Mouse (Mus musculus) forebrain, embryonic 15.5 days (tissue): ENCODE measurements around the gene Phf21a. TPM values are rescaled to one million over a fixed set of nuclear protein-coding genes. Genes with fewer than 3 reads are reported as not detected.
"Not testable (repeated sequence)": the region's sequence is repeated elsewhere in the genome, so short reads cannot be mapped to it uniquely, and the experiment has no call there.

Experiments
- ATAC-seq: fragments of 200-750 bp; cut with Nextera tagmentation; replicated peaks from 2 replicates; pipeline ENCODE4 v1.8.0; 2017; ENCODE audit warnings: mild to moderate bottlenecking, moderate TSS enrichment, moderate library complexity
- H3K27ac ChIP-seq: fragments of 300-500 bp; sonication (generic); replicated peaks from 2 replicates; pipeline ENCODE4 v1.5.1; 2015; ENCODE audit warnings: mild to moderate bottlenecking, inconsistent platforms
- H3K27me3 ChIP-seq: fragments of 300-500 bp; sonication (generic); 2 replicates; pipeline ENCODE4 v1.6.1; 2015; ENCODE audit warnings: inconsistent platforms
- H3K36me3 ChIP-seq: fragments of 300-500 bp; sonication (generic); 2 replicates; pipeline ENCODE4 v1.6.1; 2015; ENCODE audit warnings: mild to moderate bottlenecking, inconsistent platforms
- H3K4me1 ChIP-seq: fragments of 300-500 bp; sonication (generic); 2 replicates; pipeline ENCODE4 v1.6.1; 2015; ENCODE audit warnings: inconsistent platforms
- H3K4me2 ChIP-seq: fragments of 300-500 bp; sonication (generic); replicated peaks from 2 replicates; pipeline ENCODE4 v1.6.1; 2015; ENCODE audit warnings: mild to moderate bottlenecking, inconsistent platforms
- H3K4me3 ChIP-seq: fragments of 300-500 bp; sonication (generic); 2 replicates; pipeline ENCODE4 v1.5.1; 2015; ENCODE audit warnings: mild to moderate bottlenecking, inconsistent platforms
- H3K9ac ChIP-seq: fragments of 300-500 bp; sonication (generic); replicated peaks from 2 replicates; pipeline ENCODE4 v1.6.1; 2015; ENCODE audit warnings: mild to moderate bottlenecking, inconsistent platforms
- H3K9me3 ChIP-seq: fragments of 300-500 bp; sonication (generic); 2 replicates; pipeline ENCODE4 v1.6.1; 2016; ENCODE audit warnings: inconsistent platforms
- WGBS: fragments of 180-500 bp; shearing (Covaris S2); methylation state at CpG from one replicate; pipeline ENCODE4 v1.1.7; 2015; ENCODE audit warnings: mixed read lengths; 5-methylcytosine and 5-hydroxymethylcytosine counted together
- polyA plus RNA-seq: library from polyadenylated mRNA; unstranded; fragments of >200 nt; fragmentation: Nextera tagmentation; extraction: Ambion mirVana; gene quantifications from 2 replicates; pipeline ENCODE4 v1.2.1, GENCODE M21; 2015

The Phf21a gene
- polyA plus RNA-seq, 1 experiment from 2014 or later: 46.8 TPM

- no peaks in the 10 kb centered on the region for H3K27me3 ChIP-seq
- no peaks in the 10 kb centered on the region for H3K36me3 ChIP-seq
- no peaks in the 10 kb centered on the region for H3K9me3 ChIP-seq
- no peak overlapping the region for H3K27ac ChIP-seq
- no peak overlapping the region for H3K4me3 ChIP-seq
- H3K4me2 ChIP-seq: no peak overlapping the region
- H3K4me1 ChIP-seq: no peaks in the 10 kb centered on the region; the same call in 1 of the 2 replicates
- no peak overlapping the region for H3K9ac ChIP-seq
- no peak for ATAC-seq
- WGBS: 82% methylated on average over 1 of the region's 1 CpGs
These were observed 7.2 kb upstream of the Phf21a start for GRCm38 (mm10) chr2:92085721-92086120.

- Histone ChIP-seq H3K27me3 (no peaks in the 10 kb centered on the region), H3K36me3 (no peaks in the 10 kb centered on the region), H3K9ac (no peak overlapping the region), H3K4me2 (no peak overlapping the region), H3K27ac (no peak overlapping the region), H3K4me3 (no peak overlapping the region), H3K4me1 (no peaks in the 10 kb centered on the region; the same call in 1 of the 2 replicates), H3K9me3 (no peaks in the 10 kb centered on the region)
- 92% methylated on average over 4 of the region's 4 CpGs for WGBS
- no peak for ATAC-seq
These were observed 5.9 kb upstream of the Phf21a start for GRCm38 (mm10) chr2:92087065-92087464.

GRCm38 (mm10) chr2:92089782-92090181, 3.1 kb upstream of the Phf21a start:
- no peak overlapping the region for H3K4me3 ChIP-seq
- H3K36me3 ChIP-seq: no peaks in the 10 kb centered on the region
- H3K4me2 ChIP-seq: no peak overlapping the region
- WGBS: 80% methylated on average over 4 of the region's 4 CpGs
- no peak overlapping the region for H3K9ac ChIP-seq
- no peaks in the 10 kb centered on the region for H3K27me3 ChIP-seq
- H3K27ac ChIP-seq: no peak overlapping the region
- no peak for ATAC-seq
- H3K9me3 ChIP-seq: no peaks in the 10 kb centered on the region
- H3K4me1 ChIP-seq: no peaks in the 10 kb centered on the region; the same call in 1 of the 2 replicates

GRCm38 (mm10) chr2:92093503-92093902, 586 bp downstream of the Phf21a start:
- H3K9ac ChIP-seq, H3K4me3 ChIP-seq, ATAC-seq, H3K27ac ChIP-seq, H3K4me1 ChIP-seq, H3K4me2 ChIP-seq, H3K9me3 ChIP-seq, H3K27me3 ChIP-seq, H3K36me3 ChIP-seq: not testable (repeated sequence)
- WGBS: 93% methylated on average over 2 of the region's 2 CpGs

- Histone ChIP-seq H3K9ac (no peak overlapping the region), H3K27me3 (no peaks in the 10 kb centered on the region), H3K4me2 (no peak overlapping the region), H3K27ac (no peak overlapping the region), H3K4me1 (no peaks in the 10 kb centered on the region), H3K4me3 (no peak overlapping the region), H3K9me3 (no peaks in the 10 kb centered on the region), H3K36me3 (no peaks in the 10 kb centered on the region)
- no peak for ATAC-seq
- WGBS: 45% methylated on average over 8 of the region's 8 CpGs
These were observed 1.2 kb downstream of the Phf21a start for GRCm38 (mm10) chr2:92094078-92094477.

- Histone ChIP-seq H3K36me3 (no peaks in the 10 kb centered on the region), H3K27me3 (no peaks in the 10 kb centered on the region), H3K4me1 (no peaks in the 10 kb centered on the region), H3K4me2 (no peak overlapping the region), H3K9ac (no peak overlapping the region), H3K4me3 (no peak overlapping the region), H3K9me3 (no peaks in the 10 kb centered on the region), H3K27ac (no peak overlapping the region)
- WGBS: 83% methylated on average over 6 of the region's 6 CpGs
- ATAC-seq: no peak
These were observed 7.9 kb downstream of the Phf21a start for GRCm38 (mm10) chr2:92100768-92101167.

GRCm38 (mm10) chr2:92124523-92124922, 31.6 kb downstream of the Phf21a start:
- Histone ChIP-seq H3K4me1 (no peaks in the 10 kb centered on the region), H3K27ac (no peak overlapping the region), H3K9me3 (no peaks in the 10 kb centered on the region), H3K27me3 (no peaks in the 10 kb centered on the region), H3K36me3 (no peaks in the 10 kb centered on the region), H3K4me3 (no peak overlapping the region), H3K4me2 (no peak overlapping the region), H3K9ac (no peak overlapping the region)
- ATAC-seq: no peak
- whole genome bisulfite sequencing: 79% methylated on average over 5 of the region's 5 CpGs

- Histone ChIP-seq H3K27ac (no peak overlapping the region), H3K4me3 (no peak overlapping the region), H3K4me2 (no peak overlapping the region), H3K9me3 (no peaks in the 10 kb centered on the region), H3K4me1 (no peaks in the 10 kb centered on the region), H3K36me3 (no peaks in the 10 kb centered on the region), H3K9ac (no peak overlapping the region), H3K27me3 (no peaks in the 10 kb centered on the region)
- ATAC-seq: no peak
- WGBS: 94% methylated on average over 8 of the region's 8 CpGs
These were observed 32.4 kb downstream of the Phf21a start for GRCm38 (mm10) chr2:92125330-92125729.

- H3K9me3 ChIP-seq: no peaks in the 10 kb centered on the region
- no peaks in the 10 kb centered on the region for H3K4me1 ChIP-seq
- WGBS: 95% methylated on average over 7 of the region's 7 CpGs
- no peaks in the 10 kb centered on the region for H3K27me3 ChIP-seq
- ATAC-seq: no peak
- H3K4me3 ChIP-seq: no peak overlapping the region
- no peak overlapping the region for H3K4me2 ChIP-seq
- no peak overlapping the region for H3K27ac ChIP-seq
- H3K9ac ChIP-seq: no peak overlapping the region
- H3K36me3 ChIP-seq: no peaks in the 10 kb centered on the region
These were observed 37.2 kb downstream of the Phf21a start for GRCm38 (mm10) chr2:92130071-92130470.

GRCm38 (mm10) chr2:92138736-92139135, 45.8 kb downstream of the Phf21a start:
- no peaks in the 10 kb centered on the region for H3K36me3 ChIP-seq
- 0 out of 2 replicates have a peak, but pooled peaks cover 4% of the 10 kb centered on the region for H3K4me1 ChIP-seq
- H3K9me3 ChIP-seq: no peaks in the 10 kb centered on the region
- no peaks in the 10 kb centered on the region for H3K27me3 ChIP-seq
- no peak overlapping the region for H3K27ac ChIP-seq
- H3K4me3 ChIP-seq: no peak overlapping the region
- no peak for ATAC-seq
- H3K4me2 ChIP-seq: no peak overlapping the region
- H3K9ac ChIP-seq: no peak overlapping the region

GRCm38 (mm10) chr2:92139365-92139764, 46.4 kb downstream of the Phf21a start:
- Histone ChIP-seq H3K27me3 (no peaks in the 10 kb centered on the region), H3K9ac (no peak overlapping the region), H3K36me3 (no peaks in the 10 kb centered on the region), H3K9me3 (no peaks in the 10 kb centered on the region), H3K4me3 (no peak overlapping the region), H3K27ac (no peak overlapping the region), H3K4me2 (no peak overlapping the region), H3K4me1 (0 out of 2 replicates have a peak, but pooled peaks cover 4% of the 10 kb centered on the region)
- ATAC-seq: no peak

- H3K27ac ChIP-seq: no peak overlapping the region
- H3K4me1 ChIP-seq: 0 out of 2 replicates have a peak, but pooled peaks cover 4% of the 10 kb centered on the region
- no peak overlapping the region for H3K4me3 ChIP-seq
- H3K27me3 ChIP-seq: no peaks in the 10 kb centered on the region
- no peaks in the 10 kb centered on the region for H3K9me3 ChIP-seq
- 13% methylated on average over 7 of the region's 7 CpGs for WGBS
- H3K36me3 ChIP-seq: no peaks in the 10 kb centered on the region
- H3K9ac ChIP-seq: no peak overlapping the region
- no peak for ATAC-seq
- H3K4me2 ChIP-seq: no peak overlapping the region
These were observed 47.5 kb downstream of the Phf21a start for GRCm38 (mm10) chr2:92140383-92140782.

GRCm38 (mm10) chr2:92141073-92141472, 48.2 kb downstream of the Phf21a start:
- Histone ChIP-seq H3K36me3 (no peaks in the 10 kb centered on the region), H3K4me3 (no peak overlapping the region), H3K4me2 (peak overlapping the region; percentile 8; the same call in 1 of the 2 replicates), H3K9me3 (no peaks in the 10 kb centered on the region), H3K4me1 (0 out of 2 replicates have a peak, but pooled peaks cover 4% of the 10 kb centered on the region), H3K27me3 (no peaks in the 10 kb centered on the region), H3K9ac (no peak overlapping the region), H3K27ac (no peak overlapping the region)
- ATAC-seq: no peak
- 10% methylated on average over 10 of the region's 11 CpGs for WGBS
